Mouse (Mus musculus) liver, adult (tissue): Measurements from ENCODE around the gene Galnt2.

Experiments used
- GATA4 ChIP-seq: IDR thresholded peaks from 2 replicates; pipeline ENCODE4 v1.6.1; 2014; ENCODE audit warnings: mild to moderate bottlenecking, low read length; ENCODE audit not compliant: insufficient replicate concordance

The Galnt2 gene

DNA sequence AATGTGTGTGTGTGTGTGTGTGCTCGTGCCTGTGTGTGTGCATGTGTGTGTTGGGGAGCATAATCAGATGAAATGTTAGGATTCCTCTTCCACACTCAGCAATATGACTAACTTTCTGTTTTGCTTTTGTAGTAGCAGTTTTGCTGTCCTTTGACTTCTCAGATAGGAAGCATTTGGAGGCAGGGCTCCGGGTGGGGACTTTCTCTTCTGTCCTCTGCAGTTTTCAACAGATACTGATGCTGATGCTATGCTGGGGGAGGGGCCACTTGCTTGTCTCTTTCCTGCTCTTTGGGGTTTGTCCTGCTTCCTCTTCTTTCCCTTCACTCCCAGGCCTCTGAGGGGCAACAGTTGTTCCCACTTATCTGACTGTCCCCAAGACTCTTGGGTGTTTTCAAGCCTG is 1.3 kb upstream of the Galnt2 start:
- no peak for TF ChIP-seq GATA4

DNA sequence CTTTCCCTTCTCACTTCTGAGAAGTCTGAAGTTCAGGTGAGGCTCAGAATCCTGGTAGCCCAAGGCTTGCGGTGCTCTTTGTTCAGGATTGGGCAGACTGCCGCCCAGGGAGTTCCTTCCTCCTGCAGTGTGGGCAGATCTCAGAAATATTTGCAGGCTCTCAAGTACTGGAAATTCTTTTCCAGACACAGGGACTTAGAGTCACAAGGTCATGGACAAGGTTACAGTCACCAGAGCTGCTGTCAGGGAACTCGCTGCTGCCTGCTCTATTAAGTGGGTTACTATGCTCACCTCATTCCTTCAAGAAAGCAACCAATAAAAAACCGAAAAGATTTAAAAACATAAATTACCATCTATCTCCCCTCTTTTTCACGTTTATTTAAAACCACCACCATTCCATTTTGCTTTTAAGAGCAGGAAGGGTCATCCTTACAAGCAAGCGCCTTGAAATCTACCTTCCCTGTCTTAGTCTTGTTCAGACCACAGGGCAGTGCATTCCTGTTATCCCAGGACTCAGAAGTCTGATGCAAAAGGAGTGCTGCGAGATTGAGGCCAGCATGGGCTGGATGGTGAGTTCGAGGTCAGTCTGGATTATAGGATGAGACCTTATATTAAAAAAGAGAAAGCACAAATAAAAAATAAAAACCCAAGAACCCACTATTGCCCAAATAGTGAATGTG is 555 bp upstream of the Galnt2 start:
- no peak for TF ChIP-seq GATA4

GRCm38 (mm10) chr8:124231485-124232279 is 491 bp downstream of the Galnt2 start:
- TF ChIP-seq GATA4 = peak; percentile 86; the same call in 1 of the 2 replicates

DNA sequence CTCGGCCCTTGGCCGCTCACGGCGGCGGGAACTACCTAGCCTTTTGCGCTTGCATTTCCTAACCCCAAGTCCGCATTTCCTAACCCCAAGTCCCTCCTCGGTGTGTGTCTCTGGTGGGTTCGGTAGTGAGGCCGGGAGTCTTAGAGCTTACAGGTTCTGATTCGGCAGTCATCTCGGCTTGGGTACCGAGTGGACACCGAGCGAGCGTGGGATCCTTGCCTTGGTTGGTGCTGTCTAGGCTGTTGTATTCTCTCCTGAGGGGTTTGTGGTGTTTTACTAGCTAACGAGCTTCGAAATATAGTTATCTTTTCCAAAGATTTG is 1.0 kb downstream of the Galnt2 start:
- TF ChIP-seq GATA4 = no peak

DNA sequence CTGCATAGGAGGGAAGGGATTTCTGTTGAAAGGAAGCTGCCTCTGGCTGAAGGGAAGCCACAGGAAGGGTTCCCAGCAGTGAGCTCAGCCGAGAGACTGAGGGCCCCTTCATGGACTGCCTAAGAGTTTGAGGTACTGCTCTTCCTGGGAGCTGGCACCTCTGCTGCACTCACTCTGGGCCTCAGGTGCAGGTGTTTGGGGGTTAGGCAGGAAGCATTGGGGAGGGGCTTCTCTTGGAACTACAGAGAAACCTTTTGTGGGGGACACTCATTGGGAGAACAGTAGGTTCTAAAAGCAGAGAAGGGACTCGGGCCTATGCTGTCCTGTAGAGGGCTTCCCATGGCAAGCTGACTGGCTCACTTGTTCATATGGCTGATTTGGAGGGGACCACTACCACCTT is 3.3 kb downstream of the Galnt2 start:
- no peak for TF ChIP-seq GATA4

DNA sequence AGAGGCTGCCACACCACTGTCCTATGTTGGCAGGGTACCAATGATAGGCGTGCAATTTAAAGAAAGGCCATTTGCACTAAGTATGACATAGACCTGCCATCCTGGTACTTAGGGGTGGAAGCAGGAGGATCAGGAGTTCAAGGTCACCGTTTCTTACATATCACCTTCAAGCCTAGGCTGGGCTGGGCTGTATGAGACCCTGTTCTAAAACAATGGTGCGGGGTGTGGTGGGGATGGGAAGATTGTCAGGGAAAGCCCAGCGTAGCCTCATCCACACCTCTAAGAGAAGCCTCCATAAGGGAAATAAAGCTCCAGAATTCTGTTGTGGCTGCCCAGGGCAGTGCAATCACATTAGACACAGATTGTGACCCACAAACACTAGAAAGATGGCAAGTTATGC is 4.3 kb downstream of the Galnt2 start:
- TF ChIP-seq GATA4 = no peak

DNA sequence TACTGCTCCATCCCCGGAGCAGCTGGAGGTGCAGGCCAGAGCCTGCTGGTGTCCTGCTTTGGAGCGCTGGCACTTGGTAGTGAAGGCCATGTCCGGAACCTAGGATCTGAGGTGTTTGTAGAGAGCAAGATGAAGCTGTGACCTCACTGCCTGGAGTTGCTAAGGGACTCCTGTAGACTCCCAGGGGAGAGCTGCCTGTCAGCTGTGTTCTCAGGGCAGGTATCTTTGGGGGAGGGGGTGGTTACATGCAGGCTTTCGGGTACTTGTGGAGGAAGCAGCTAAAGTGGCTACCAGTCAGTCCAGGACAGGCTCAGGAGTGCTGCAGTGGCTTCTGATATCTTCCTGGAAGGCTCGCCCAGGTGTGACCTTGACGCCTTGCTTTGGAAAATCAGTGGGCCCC is 8.2 kb downstream of the Galnt2 start:
- TF ChIP-seq GATA4 = no peak

GRCm38 (mm10) chr8:124240932-124241331 is 9.7 kb downstream of the Galnt2 start:
- no peak; the same call in 1 of the 2 replicates for TF ChIP-seq GATA4

GRCm38 (mm10) chr8:124242208-124242607 is 11.0 kb downstream of the Galnt2 start:
- no peak for TF ChIP-seq GATA4

- TF ChIP-seq GATA4 = no peak
These were observed 11.7 kb downstream of the Galnt2 start for GRCm38 (mm10) chr8:124242913-124243312.

GRCm38 (mm10) chr8:124247581-124247980 is 16.4 kb downstream of the Galnt2 start:
- TF ChIP-seq GATA4 = no peak

DNA sequence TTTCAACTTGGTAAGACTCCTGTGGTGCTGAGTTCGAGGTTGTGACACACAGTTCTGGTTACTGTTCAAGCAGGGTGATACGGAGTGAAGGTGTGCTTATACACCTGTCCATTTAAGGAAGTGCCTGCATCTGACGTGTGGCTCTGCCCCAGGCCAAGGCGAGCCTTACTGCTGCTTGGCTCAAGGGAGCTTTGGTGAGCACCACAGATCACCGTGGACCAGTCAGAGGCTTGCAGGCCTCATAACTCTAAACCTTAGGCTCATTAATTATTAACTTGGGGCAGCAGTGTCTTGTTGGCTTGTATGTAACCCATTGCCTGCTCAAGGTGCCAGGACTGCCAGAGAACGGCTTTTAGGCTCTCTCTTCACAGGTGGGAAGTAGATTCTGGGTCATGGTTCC is 17.5 kb downstream of the Galnt2 start:
- no peak for TF ChIP-seq GATA4

GRCm38 (mm10) chr8:124250255-124250654 is 19.1 kb downstream of the Galnt2 start:
- no peak for TF ChIP-seq GATA4

GRCm38 (mm10) chr8:124250785-124251184 is 19.6 kb downstream of the Galnt2 start:
- no peak for TF ChIP-seq GATA4

DNA sequence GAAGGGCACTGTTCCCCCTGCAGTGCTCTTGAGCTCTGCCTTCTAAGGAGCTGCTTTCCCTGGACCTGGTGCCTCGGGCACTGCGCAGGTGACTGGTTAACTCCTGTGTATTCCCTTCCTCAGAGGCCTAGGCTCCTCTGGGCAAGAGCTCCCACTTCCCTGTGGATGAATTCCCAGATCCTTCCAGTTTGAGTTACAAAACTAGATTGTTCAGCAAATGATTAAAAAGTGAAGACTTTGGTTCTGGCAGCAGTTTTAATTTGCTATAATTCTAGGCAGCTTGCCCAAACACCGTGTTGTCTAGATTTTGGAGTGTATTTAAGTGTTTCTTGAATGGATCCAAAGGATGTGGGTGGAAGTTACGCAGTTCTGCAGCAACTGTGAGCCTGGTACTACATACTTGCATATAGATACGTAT is 21.4 kb downstream of the Galnt2 start:
- no peak for TF ChIP-seq GATA4

- no peak for TF ChIP-seq GATA4
These were observed 22.7 kb downstream of the Galnt2 start for GRCm38 (mm10) chr8:124253939-124254338.

GRCm38 (mm10) chr8:124256841-124257240 is 25.6 kb downstream of the Galnt2 start:
- no peak for TF ChIP-seq GATA4
